Mouse (Mus musculus) right cerebral cortex, postnatal 4 days (tissue): Measurements from ENCODE around the gene Btk.
"Not testable (repeated sequence)": the region's sequence is repeated elsewhere in the genome, so short reads cannot be mapped to it uniquely, and the experiment has no call there.

ENCODE experiments used
- DNase-seq: peaks from one replicate; pipeline ENCODE4 v3.0.0-alpha.2; 2022

The Btk gene

DNA sequence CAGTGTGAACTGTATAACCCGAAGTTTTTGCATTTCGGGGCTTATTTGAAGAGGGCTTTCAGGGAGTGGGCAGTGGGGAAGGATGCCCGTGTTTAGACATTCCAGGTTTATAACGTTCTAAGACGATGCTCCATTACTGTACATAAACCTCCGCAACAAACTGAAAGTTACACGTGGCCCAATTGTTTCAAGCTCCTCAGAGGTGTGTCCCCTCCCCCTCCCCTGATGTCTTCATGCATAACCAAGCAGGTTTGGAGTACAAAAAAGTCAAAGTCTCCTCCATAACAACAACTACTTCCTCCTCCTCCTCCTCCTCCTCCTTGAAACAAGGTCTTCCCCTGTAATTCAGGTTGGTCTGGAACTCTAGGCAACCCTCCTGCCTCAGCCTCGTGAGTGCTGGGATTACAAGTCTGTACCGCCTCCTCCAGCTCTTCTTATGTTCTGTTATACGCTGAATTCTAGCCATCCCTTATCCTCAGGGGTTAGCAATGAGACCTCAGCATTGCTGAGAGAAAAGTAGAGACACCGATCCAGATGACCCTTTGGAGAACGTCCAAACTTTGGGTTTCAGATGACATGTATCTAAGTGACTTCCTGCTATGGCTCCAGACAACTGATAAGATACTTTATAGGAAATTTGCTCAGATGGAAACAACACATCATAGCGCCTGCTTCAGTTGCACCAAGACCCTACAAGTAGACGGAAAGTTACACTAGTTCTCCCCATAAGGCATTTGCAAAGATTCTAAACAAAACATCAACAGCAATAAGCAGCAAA is 2.7 kb downstream of the Btk start:
- no peak for DNase-seq

DNA sequence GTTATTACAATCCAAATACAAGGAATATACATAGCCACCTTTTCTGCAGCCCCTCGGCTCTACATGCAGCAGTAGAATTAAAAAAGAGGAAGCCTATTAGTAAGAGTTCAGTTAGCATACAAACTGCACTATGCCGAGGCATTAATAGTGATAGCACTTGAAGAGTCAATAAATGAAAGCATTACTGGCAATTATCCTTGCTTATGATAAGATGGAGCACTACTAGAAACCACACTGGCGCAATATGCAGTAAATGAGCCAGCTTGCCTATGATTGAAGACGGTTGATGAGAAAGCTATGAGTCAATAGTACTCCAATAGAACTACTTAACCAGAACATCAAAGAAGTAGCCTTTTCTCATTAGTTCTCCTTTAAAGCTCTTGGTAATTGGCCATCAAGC is 5.5 kb downstream of the Btk start:
- DNase-seq, result no peak

DNA sequence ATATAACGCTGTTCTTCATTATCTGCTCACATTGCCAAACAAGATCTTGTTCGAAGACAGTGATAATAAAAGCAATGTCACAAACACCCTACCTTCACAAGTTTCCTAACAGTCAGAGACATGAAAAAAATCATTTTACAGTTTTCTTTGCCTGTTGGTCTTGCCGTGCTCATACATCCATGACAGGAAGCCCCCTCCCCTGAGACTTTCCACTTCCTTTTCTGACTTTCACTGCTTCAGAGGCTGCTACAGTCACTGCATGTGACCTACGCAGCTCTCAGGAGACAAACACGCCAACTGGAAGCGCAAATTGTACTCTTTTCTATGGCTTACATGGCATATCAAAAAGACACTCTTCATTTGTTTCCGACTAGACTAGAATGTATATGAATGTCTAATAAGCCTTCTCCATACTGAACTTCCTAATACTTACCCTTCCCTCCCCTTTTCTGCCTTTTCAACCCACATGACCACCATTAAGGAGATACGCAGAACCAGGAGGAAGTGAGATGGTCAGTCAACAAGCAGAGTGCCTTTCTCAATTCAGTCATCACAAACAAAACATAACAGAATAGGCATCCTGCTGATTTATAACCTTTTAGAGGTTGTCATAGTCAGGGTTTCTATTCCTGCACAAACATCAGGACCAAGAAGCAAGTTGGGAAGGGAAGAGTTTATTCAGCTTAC is 16.7 kb downstream of the Btk start:
- no peak for DNase-seq

DNA sequence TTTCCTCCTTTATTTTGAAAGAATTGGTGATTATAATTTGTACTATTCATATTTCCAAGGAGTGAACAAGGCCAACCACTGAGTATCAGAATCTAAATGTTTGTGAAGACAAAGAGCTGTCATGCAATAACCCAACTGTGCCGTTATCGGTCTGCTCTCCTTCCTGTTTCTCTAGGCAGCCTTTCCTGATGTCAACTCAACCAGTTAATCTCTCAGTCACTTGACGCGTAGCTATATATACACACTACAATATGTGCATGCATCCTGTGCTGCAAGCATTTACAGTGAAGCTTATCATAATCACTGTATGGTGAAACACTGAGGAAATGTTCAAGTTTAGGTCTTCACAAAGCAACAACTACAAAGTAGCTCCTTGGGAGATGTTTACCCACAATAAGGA is 19.0 kb downstream of the Btk start:
- no peak for DNase-seq

DNA sequence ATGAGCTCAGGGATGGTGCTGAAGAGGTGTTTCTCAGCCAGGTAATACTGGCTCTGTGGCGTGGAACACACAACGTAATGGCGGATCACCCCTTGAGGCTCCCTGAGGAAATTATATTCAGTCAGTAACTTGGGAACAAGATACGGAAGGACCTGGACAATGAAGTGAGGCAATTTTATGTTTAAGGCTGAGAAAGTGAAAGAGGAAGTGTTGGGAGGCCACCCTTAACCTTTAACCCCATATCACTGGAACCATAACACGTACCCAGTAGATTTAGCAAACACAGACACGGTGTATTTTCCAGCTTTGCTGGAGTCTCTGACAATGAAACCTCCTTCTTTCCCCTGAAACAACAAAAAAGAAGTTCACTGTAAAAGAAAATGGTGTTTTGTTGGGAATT is 28.9 kb downstream of the Btk start:
- no peak for DNase-seq

- no peak for DNase-seq
Measured at GRCm38 (mm10) chrX:134553326-134553725, 30.0 kb downstream of the Btk start.

- DNase-seq, result no peak
Measured at GRCm38 (mm10) chrX:134550903-134551302, 32.5 kb downstream of the Btk start.

DNA sequence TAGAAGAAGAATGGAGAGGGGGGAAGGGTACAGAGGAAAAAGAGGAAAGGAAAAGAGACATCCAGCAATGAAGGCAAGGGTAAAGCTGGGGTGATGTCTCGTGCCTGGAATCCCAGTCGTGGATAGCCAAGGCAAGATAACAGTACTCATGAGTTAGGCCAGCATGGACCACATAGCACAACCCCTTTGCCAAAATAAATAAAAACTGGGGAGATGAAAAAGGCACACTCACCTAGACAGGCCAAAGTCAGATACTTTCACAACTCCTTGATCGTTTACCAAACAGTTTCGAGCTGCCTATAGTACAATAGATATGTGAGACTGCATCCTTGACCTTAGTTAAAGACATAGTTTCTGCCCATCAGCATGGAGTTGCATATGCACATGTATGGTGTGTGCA is 36.0 kb downstream of the Btk start:
- DNase-seq, result no peak

DNA sequence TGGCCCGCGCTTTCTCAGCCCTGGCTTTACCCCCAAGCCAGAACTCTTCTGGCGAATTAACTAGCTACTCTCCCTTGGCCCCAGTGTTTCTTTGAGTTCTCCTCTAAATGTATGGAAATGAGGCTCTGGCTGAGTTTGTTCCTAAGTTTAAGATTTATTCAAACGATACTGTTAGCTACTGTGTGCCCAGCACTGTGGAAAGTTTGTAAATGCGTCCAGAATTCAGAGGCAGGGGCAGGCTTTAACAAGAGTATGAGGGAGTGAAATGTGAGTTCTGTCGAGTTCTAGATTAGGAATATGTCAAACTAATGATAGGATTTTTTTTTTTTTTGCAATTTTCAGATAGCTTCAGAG is 41.4 kb downstream of the Btk start:
- no peak for DNase-seq

DNA sequence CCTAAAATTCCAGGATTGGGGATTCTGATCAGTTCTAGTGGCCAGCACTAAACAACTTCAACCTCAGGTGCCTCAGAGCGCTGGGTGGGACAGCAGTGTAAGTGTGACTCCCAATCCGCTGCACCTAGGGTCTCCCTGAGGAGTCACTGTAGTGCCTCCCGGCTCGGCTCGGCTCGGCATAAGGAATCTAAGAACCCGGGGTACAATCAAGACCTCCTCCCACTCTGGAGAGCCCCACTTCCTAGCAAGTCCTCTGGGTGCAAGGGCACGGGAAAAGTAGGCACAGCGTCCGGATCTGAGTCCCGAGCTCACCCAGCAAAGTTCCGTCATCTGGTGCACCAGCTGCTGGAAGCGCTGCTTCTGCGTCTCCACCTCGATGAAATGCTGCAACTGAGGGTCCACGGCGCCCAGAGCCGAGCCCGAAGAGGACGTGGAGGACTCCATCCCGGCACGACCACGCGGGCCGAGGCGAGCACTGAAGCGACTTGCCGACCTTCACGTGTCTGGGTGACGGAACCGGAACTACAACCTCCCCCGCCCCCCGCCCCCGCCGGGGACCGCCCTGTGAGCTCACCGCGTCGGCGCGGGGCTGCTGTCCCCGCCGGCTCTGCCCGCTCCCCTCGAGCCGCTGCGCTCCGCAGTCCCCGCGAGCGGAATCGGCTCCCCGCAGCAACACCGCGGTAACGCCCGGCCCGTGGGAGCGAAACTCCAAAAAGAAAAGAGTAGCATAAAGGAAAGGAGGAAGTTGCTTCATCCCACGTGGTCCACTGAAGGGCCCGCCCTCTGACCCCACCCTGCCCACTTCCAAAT is 42.0 kb downstream of the Btk start, which contains the start of gene Timm8a1:
Timm8a1 (minus strand) TSS at position 721 of the 810 bp plus-strand sequence.
- peak; percentile 69 for DNase-seq

DNA sequence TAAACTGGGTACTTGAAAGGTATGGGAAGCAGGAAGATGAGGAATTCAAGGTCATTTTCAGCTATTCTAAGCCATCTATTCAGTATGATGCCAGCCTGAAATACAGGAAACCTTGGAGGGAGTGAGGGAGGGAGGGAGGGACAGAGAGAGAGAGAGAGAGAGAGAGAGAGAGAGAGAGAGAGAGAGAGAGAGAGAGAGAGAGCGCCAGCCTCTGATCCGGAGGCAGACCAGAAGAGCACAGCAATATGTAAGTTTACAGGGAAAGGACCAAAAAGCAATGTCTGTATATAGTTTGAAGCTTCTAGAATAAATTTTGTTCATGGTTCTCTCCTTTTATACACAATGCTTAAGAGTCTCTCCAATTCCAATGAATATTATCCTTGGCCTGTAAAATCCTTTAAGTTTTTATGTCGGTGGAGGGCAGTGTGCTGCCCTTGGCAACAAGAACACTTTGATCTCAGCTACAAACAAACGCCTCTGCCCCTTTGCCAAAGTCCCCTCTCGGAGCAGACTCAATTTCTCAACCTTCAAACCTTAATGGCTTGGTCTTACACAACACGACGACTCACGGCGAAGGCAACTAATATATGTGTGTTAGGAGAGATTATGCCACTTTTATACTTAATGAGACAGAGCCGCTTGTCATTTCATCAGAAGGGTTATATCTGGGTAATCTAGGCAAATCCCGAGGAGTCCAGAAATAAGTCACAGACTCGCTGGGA is 42.8 kb downstream of the Btk start:
- no peak for DNase-seq

GRCm38 (mm10) chrX:134539795-134540194 is 43.6 kb downstream of the Btk start:
- not testable (repeated sequence) for DNase-seq

GRCm38 (mm10) chrX:134533346-134533745 is 50.0 kb downstream of the Btk start:
- DNase-seq, result no peak

- no peak for DNase-seq
Measured at GRCm38 (mm10) chrX:134525260-134525659, 58.1 kb downstream of the Btk start.

- no peak for DNase-seq
Measured at GRCm38 (mm10) chrX:134523772-134524171, 59.6 kb downstream of the Btk start.

- DNase-seq, result no peak
Measured at GRCm38 (mm10) chrX:134509473-134509872, 73.9 kb downstream of the Btk start.

DNA sequence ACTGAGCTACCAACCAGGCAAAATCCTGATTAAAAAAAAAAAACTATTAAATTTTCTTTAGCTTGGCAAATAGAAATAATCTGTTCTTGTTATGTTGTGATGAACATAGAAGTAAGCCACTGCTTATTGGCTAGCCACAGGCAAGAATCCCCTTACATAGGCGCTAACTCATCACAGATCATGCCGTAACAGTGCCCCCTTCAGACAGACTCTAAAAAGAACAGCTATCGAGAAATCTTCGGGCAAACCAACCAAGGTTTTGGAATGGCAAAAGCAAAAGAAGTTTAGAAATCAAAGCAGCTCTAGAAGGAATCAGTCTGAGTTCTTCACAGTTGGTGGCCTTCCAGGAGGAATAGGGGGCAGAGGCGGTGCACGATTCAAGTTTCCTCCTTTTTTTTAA is 75.4 kb downstream of the Btk start:
- DNase-seq, result no peak

GRCm38 (mm10) chrX:134500651-134501050 is 82.7 kb downstream of the Btk start:
- no peak for DNase-seq
